Mouse (Mus musculus) neural tube, embryonic 15.5 days (tissue): Measurements from ENCODE around the gene Olfr1425. TPM values are rescaled to one million over a fixed set of nuclear protein-coding genes. Genes with fewer than 3 reads are reported as not detected.

Source experiments
- ATAC-seq: fragments of 200-750 bp; cut with Nextera tagmentation; 2 replicates; pipeline ENCODE4 v1.8.0; 2017; ENCODE audit warnings: mild to moderate bottlenecking, moderate TSS enrichment, moderate library complexity; ENCODE audit not compliant: low FRiP score
- H3K27ac ChIP-seq: fragments of 300-500 bp; sonication (generic); replicated peaks from 2 replicates; pipeline ENCODE4 v1.5.1; 2015; ENCODE audit warnings: mild to moderate bottlenecking, inconsistent platforms
- H3K27me3 ChIP-seq: fragments of 300-500 bp; sonication (generic); replicated peaks from 2 replicates; pipeline ENCODE4 v1.6.1; 2015; ENCODE audit warnings: inconsistent platforms
- H3K36me3 ChIP-seq: fragments of 300-500 bp; sonication (generic); 2 replicates; pipeline ENCODE4 v1.6.1; 2015; ENCODE audit warnings: inconsistent platforms
- H3K4me1 ChIP-seq: fragments of 300-500 bp; sonication (generic); 2 replicates; pipeline ENCODE4 v1.6.1; 2015; ENCODE audit warnings: inconsistent platforms
- H3K4me2 ChIP-seq: fragments of 300-500 bp; sonication (generic); 2 replicates; pipeline ENCODE4 v1.6.1; 2015; ENCODE audit warnings: inconsistent platforms, mild to moderate bottlenecking, moderate library complexity
- H3K4me3 ChIP-seq: fragments of 300-500 bp; sonication (generic); replicated peaks from 2 replicates; pipeline ENCODE4 v1.5.1; 2015; ENCODE audit warnings: mild to moderate bottlenecking, inconsistent platforms
- H3K9ac ChIP-seq: fragments of 300-500 bp; sonication (generic); replicated peaks from 2 replicates; pipeline ENCODE4 v1.6.1; 2015; ENCODE audit warnings: mild to moderate bottlenecking, inconsistent platforms
- H3K9me3 ChIP-seq: fragments of 300-500 bp; sonication (generic); replicated peaks from 2 replicates; pipeline ENCODE4 v1.6.1; 2016; ENCODE audit warnings: inconsistent platforms
- WGBS: fragments of 180-500 bp; shearing (Covaris S2); methylation state at CpG from one replicate; pipeline ENCODE4 v1.1.7; 2015; ENCODE audit warnings: mixed read lengths; 5-methylcytosine and 5-hydroxymethylcytosine counted together
- polyA plus RNA-seq: library from polyadenylated mRNA; unstranded; fragments of >200 nt; fragmentation: Nextera tagmentation; extraction: Ambion mirVana; gene quantifications from 2 replicates; pipeline ENCODE4 v1.2.1, GENCODE M21; 2015

Gene Olfr1425
- polyA plus RNA-seq, 1 experiment from 2014 or later, result not detected

GRCm38 (mm10) chr19:12041217-12041616, 36.3 kb downstream of the Olfr1425 start, which contains the start of gene Olfr1423:
Gene Olfr1423, minus strand, starts transcription at chr19:12041317.
- ATAC-seq, result no peak

GRCm38 (mm10) chr19:12037727-12038126, 39.8 kb downstream of the Olfr1425 start:
- H3K9ac ChIP-seq, result no peak overlapping the region
- no peaks in the 10 kb centered on the region for H3K36me3 ChIP-seq
- no peak overlapping the region for H3K4me3 ChIP-seq
- H3K4me2 ChIP-seq, result no peak overlapping the region
- no peak overlapping the region for H3K27ac ChIP-seq
- no peak for ATAC-seq
- H3K4me1 ChIP-seq, result no peaks in the 10 kb centered on the region
- no peaks in the 10 kb centered on the region for H3K9me3 ChIP-seq
- no peaks in the 10 kb centered on the region for H3K27me3 ChIP-seq

More at GRCm38 (mm10) chr19:12041217-12041616, 36.3 kb downstream of the Olfr1425 start, which contains the start of gene Olfr1423:
- Histone ChIP-seq H3K27me3 (no peaks in the 10 kb centered on the region), H3K9me3 (no peaks in the 10 kb centered on the region), H3K36me3 (no peaks in the 10 kb centered on the region), H3K4me1 (no peaks in the 10 kb centered on the region), H3K9ac (no peak within 1 kb of the TSS), H3K4me2 (no peak within 1 kb of the TSS), H3K27ac (no peak within 1 kb of the TSS), H3K4me3 (no peak within 1 kb of the TSS)
- WGBS, result 76% methylated on average over 2 of the region's 2 CpGs

- H3K4me3 ChIP-seq, result no peak overlapping the region
- H3K27ac ChIP-seq, result no peak overlapping the region
- H3K4me1 ChIP-seq, result no peaks in the 10 kb centered on the region
- H3K9me3 ChIP-seq, result no peaks in the 10 kb centered on the region
- no peak for ATAC-seq
- no peak overlapping the region for H3K4me2 ChIP-seq
- no peaks in the 10 kb centered on the region for H3K36me3 ChIP-seq
- WGBS, result 96% methylated on average over 2 of the region's 2 CpGs
- no peak overlapping the region for H3K9ac ChIP-seq
- no peaks in the 10 kb centered on the region for H3K27me3 ChIP-seq
Observed at GRCm38 (mm10) chr19:12026606-12027005, 50.9 kb downstream of the Olfr1425 start.

- Histone ChIP-seq H3K27ac (no peak overlapping the region), H3K9ac (no peak overlapping the region), H3K27me3 (no peaks in the 10 kb centered on the region), H3K4me2 (no peak overlapping the region), H3K4me1 (no peaks in the 10 kb centered on the region), H3K36me3 (no peaks in the 10 kb centered on the region), H3K4me3 (no peak overlapping the region), H3K9me3 (no peaks in the 10 kb centered on the region)
- no peak for ATAC-seq
- 92% methylated on average over 3 of the region's 3 CpGs for WGBS
Observed at GRCm38 (mm10) chr19:12025333-12025732, 52.2 kb downstream of the Olfr1425 start.

- H3K4me3 ChIP-seq, result no peak overlapping the region
- H3K4me1 ChIP-seq, result no peaks in the 10 kb centered on the region
- H3K27ac ChIP-seq, result no peak overlapping the region
- H3K4me2 ChIP-seq, result no peak overlapping the region
- no peak for ATAC-seq
- WGBS, result 91% methylated on average over 4 of the region's 4 CpGs
- H3K9ac ChIP-seq, result no peak overlapping the region
- H3K9me3 ChIP-seq, result no peaks in the 10 kb centered on the region
- no peaks in the 10 kb centered on the region for H3K36me3 ChIP-seq
- H3K27me3 ChIP-seq, result no peaks in the 10 kb centered on the region
Observed at GRCm38 (mm10) chr19:12024149-12024548, 53.4 kb downstream of the Olfr1425 start.

Other genes with a start within 250 kb of the Olfr1425 start
- gene Olfr1417, start 238.5 kb downstream of the Olfr1425 start, polyA plus RNA-seq, result not detected in 2 replicates
- not detected in 2 replicates for gene Olfr1418, start 216.7 kb downstream of the Olfr1425 start, polyA plus RNA-seq
- gene Olfr1419, start 202.6 kb downstream of the Olfr1425 start, polyA plus RNA-seq, result not detected in 2 replicates
- gene Olfr1420, start 191.2 kb downstream of the Olfr1425 start, polyA plus RNA-seq, result not detected in 2 replicates
- gene Patl1, start 165.3 kb downstream of the Olfr1425 start, polyA plus RNA-seq, result 13.3 and 15.2 TPM in 2 replicates
- gene Osbp, start 111.8 kb downstream of the Olfr1425 start, polyA plus RNA-seq, result 3.4 and 3.8 TPM in 2 replicates
- gene Olfr1423, start 36.4 kb downstream of the Olfr1425 start, polyA plus RNA-seq, result not detected in 2 replicates
- gene Olfr1424, start 15.0 kb downstream of the Olfr1425 start, polyA plus RNA-seq, result not detected in 2 replicates
- not detected in 2 replicates for gene Olfr1426, start 14.3 kb upstream of the Olfr1425 start, polyA plus RNA-seq
- not detected in 2 replicates for gene Olfr1427, start 25.6 kb upstream of the Olfr1425 start, polyA plus RNA-seq
- not detected in 2 replicates for gene Olfr1428, start 38.2 kb upstream of the Olfr1425 start, polyA plus RNA-seq
- gene Olfr76, start 45.5 kb upstream of the Olfr1425 start, polyA plus RNA-seq, result not detected in 2 replicates
- gene Olfr1555-ps1, start 92.4 kb upstream of the Olfr1425 start, polyA plus RNA-seq, result not detected in 2 replicates
- not detected in 2 replicates for gene Olfr1431, start 122.9 kb upstream of the Olfr1425 start, polyA plus RNA-seq
- gene Olfr1432, start 154.9 kb upstream of the Olfr1425 start, polyA plus RNA-seq, result not detected in 2 replicates
- not detected in 2 replicates for gene Olfr262, start 163.9 kb upstream of the Olfr1425 start, polyA plus RNA-seq
- gene Olfr235, start 183.3 kb upstream of the Olfr1425 start, polyA plus RNA-seq, result not detected in 2 replicates
- gene Olfr1434, start 202.1 kb upstream of the Olfr1425 start, polyA plus RNA-seq, result not detected in 2 replicates
- not detected in 2 replicates for gene Olfr1436, start 221.4 kb upstream of the Olfr1425 start, polyA plus RNA-seq
- not detected in 2 replicates for gene Olfr1437, start 247.4 kb upstream of the Olfr1425 start, polyA plus RNA-seq